In the genomic region with DNA sequence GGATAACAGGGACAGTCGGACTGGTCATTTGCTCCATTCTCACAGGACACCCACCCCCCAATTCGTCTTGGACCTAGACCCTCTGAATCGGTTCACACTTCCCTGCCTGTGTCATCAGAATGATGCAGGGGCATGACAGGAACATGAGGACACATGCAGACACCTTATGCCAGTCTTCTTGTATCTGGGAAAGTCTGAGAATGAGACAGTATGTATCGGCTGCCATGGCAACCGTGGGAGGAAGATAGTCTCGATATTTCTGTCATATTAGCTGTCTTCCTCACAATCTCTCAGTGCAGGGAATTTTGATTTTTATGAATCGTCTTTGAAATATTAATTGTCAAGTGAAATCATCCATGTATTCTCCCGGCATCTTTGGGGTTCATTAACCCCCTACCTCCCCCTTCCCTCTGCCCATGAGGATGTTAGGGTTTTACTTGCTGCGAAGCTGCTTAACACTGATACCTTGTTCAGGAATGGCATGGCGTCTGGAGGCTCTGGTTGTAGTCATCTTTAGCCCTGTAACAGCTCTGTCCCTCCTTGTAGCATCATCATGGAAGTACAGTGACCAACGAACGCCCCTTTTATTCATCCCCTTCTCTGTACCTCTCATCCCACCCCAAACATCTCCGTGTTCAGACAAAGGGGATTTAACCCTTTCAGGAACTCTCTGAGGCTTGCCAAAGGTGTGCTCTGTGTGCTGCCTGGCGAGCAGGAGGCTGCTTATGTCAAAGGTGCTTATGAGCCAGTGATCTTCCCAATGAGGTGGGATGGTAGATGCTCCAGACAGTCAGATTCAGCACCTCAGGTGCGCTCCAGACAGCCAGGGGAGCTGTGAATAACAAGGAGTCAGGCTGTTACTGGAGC, we compare ENCODE assay signal across 13 mouse cellular contexts. TPM values are rescaled to one million over a fixed set of nuclear protein-coding genes. Genes with fewer than 3 reads are reported as not detected.
DNase-seq lines count a peak whose midpoint lies in the region; ATAC-seq lines count a peak whose summit lies in the region.
"Had no signal": no experiment of that assay in that cellular context is flagged by ENCODE, and none has a peak within 500 bp of the region (broad histone marks: within the 10 kb centered on the region; RNA-seq: fewer than 3 reads in every experiment).

No protein-coding gene starts in this region.

- no peak overlapping the region for H3K9ac ChIP-seq in hindbrain, embryonic 15.5 days
- H3K9ac ChIP-seq in hindbrain, embryonic 12.5 days, result no peak overlapping the region
- H3K9ac ChIP-seq in liver, embryonic 12.5 days, result no peak overlapping the region

- H3K27ac ChIP-seq in hindbrain, embryonic 15.5 days (replicated peaks), result peak overlapping the region; percentile 69
- H3K27ac ChIP-seq in hindbrain, embryonic 12.5 days, result no peak overlapping the region
- no peak overlapping the region for H3K27ac ChIP-seq in liver, embryonic 12.5 days
- H3K27ac ChIP-seq: macrophage had no signal

- H3K36me3 ChIP-seq in hindbrain, embryonic 15.5 days, result no peaks in the 10 kb centered on the region
- H3K36me3 ChIP-seq in hindbrain, embryonic 12.5 days, result no peaks in the 10 kb centered on the region
- H3K36me3 ChIP-seq in liver, embryonic 12.5 days, result no peaks in the 10 kb centered on the region

- peak; percentile 38 to 51 for DNase-seq in frontal cortex, postnatal 14 days (ENCODE audit: low spot score in 2 of 2)
- peak; percentile 42 to 43 for DNase-seq in left cerebral cortex, adult 18-20 months (ENCODE audit: low spot score in 2 of 2)
- peak; percentile 63 to 75 for DNase-seq in right cerebral cortex, postnatal 36 days (ENCODE audit: low spot score in 2 of 2)
- DNase-seq in adrenal gland, postnatal 4 days (ENCODE audit: low spot score in 2 of 2), result no peak
- DNase-seq: heart, adult 18-20 months; kidney, postnatal 25 days had no signal

- no peak overlapping the region for H3K4me2 ChIP-seq in hindbrain, embryonic 15.5 days
- H3K4me2 ChIP-seq in hindbrain, embryonic 12.5 days (replicated peaks), result no peak overlapping the region
- no peak overlapping the region for H3K4me2 ChIP-seq in liver, embryonic 12.5 days
- H3K4me2 ChIP-seq: liver, embryonic 11.5 days had no signal

- H3K4me3 ChIP-seq in hindbrain, embryonic 15.5 days, result no peak overlapping the region
- H3K4me3 ChIP-seq in hindbrain, embryonic 12.5 days, result no peak overlapping the region
- H3K4me3 ChIP-seq in liver, embryonic 12.5 days, result no peak overlapping the region

- peak; percentile 79 for ATAC-seq in hindbrain, embryonic 15.5 days (ENCODE audit: low FRiP score, low read depth)
- ATAC-seq in hindbrain, embryonic 12.5 days (ENCODE audit: low FRiP score), result no peak
- ATAC-seq in liver, embryonic 12.5 days, result no peak

- no peaks in the 10 kb centered on the region for H3K27me3 ChIP-seq in hindbrain, embryonic 15.5 days
- H3K27me3 ChIP-seq in hindbrain, embryonic 12.5 days, result 0 out of 2 replicates have a peak, but pooled peaks cover 2% of the 10 kb centered on the region
- no peaks in the 10 kb centered on the region; the same call in 1 of the 2 replicates for H3K27me3 ChIP-seq in liver, embryonic 12.5 days (replicated peaks)
- H3K27me3 ChIP-seq: CH12.LX had no signal

- peaks cover 20% of the 10 kb centered on the region for H3K4me1 ChIP-seq in hindbrain, embryonic 15.5 days (replicated peaks)
- H3K4me1 ChIP-seq in hindbrain, embryonic 12.5 days, result no peaks in the 10 kb centered on the region
- H3K4me1 ChIP-seq in liver, embryonic 12.5 days, result no peaks in the 10 kb centered on the region

- WGBS in hindbrain, embryonic 15.5 days, result 64% methylated on average over 15 of the region's 15 CpGs
- WGBS in hindbrain, embryonic 12.5 days, result 80% methylated on average over 15 of the region's 15 CpGs
- 58% methylated on average over 15 of the region's 15 CpGs for WGBS in liver, embryonic 12.5 days (ENCODE audit: insufficient replicate concordance)

- no peaks in the 10 kb centered on the region for H3K9me3 ChIP-seq in hindbrain, embryonic 15.5 days
- no peaks in the 10 kb centered on the region for H3K9me3 ChIP-seq in hindbrain, embryonic 12.5 days (replicated peaks)
- H3K9me3 ChIP-seq in liver, embryonic 12.5 days (replicated peaks), result no peaks in the 10 kb centered on the region

RNA-seq across cellular contexts. Expression of gene Myo3b, which starts 58.5 kb away (rescaled TPM):
- 0.10 and 0.26 TPM in 2 replicates for polyA plus RNA-seq in hindbrain, embryonic 15.5 days (2015; fragmentation: Nextera tagmentation; extraction: Ambion mirVana)
- polyA plus RNA-seq in hindbrain, embryonic 12.5 days (2016; fragmentation: Nextera tagmentation; extraction: Ambion mirVana), result 0.05 and 0.12 TPM in 2 replicates
- under 1 TPM; 0.68 to 0.86 TPM for total RNA-seq in left cerebral cortex, adult 18-20 months (2021)
- under 1 TPM; 0.06 to 0.20 TPM for total RNA-seq in adrenal gland, postnatal 4 days (2021)
- polyA plus RNA-seq in liver, embryonic 12.5 days (2016; fragmentation: Nextera tagmentation; extraction: Ambion mirVana), result not detected in 2 replicates
- polyA plus RNA-seq: embryonic facial prominence, embryonic 14.5 days; liver, embryonic 11.5 days; macrophage had no signal

Comparison
In these comparisons a context has a peak if more than half of its experiments do, and no peak if none do; other contexts are left out.
1. DNase-seq: peak in frontal cortex, postnatal 14 days (2 of 2), left cerebral cortex, adult 18-20 months (2 of 2) and right cerebral cortex, postnatal 36 days (2 of 2); none in adrenal gland, postnatal 4 days (0 of 2).